Comparison of ENCODE assay signal across 7 mouse cellular contexts in genomic region chr4:46526798-46527557, GRCm38 (mm10). TPM values are rescaled to one million over a fixed set of nuclear protein-coding genes. Genes with fewer than 3 reads are reported as not detected.
DNase-seq lines count a peak whose midpoint lies in the region; ATAC-seq and TF ChIP-seq lines count a peak whose summit lies in the region.

No protein-coding gene starts in this region.

- no peak overlapping the region for H3K9ac ChIP-seq in limb, embryonic 11.5 days (ENCODE audit: low read length)
- 0 out of 2 replicates have a peak overlapping the region, but pooled peaks have one; percentile 13 for H3K9ac ChIP-seq in neural tube, embryonic 12.5 days

- no peak overlapping the region for H3K27ac ChIP-seq in thymus, adult 2 months (ENCODE audit: control insufficient read depth, insufficient read depth, low read length)
- H3K27ac ChIP-seq in embryonic fibroblast, embryonic 13.5 days (ENCODE audit: insufficient read depth, low read length): no peak overlapping the region
- H3K27ac ChIP-seq in limb, embryonic 11.5 days (replicated peaks; ENCODE audit: low read depth, low read length): no peak overlapping the region
- H3K27ac ChIP-seq in neural tube, embryonic 12.5 days: no peak overlapping the region

- TF ChIP-seq POLR2A in thymus, adult 2 months (IDR thresholded peaks at IDR 0.05; ENCODE audit: control insufficient read depth, extremely low read depth, insufficient read depth, low read length, poor library complexity): no peak
- TF ChIP-seq POLR2A in embryonic fibroblast, embryonic 13.5 days (IDR thresholded peaks at IDR 0.05; ENCODE audit: low read depth, low read length): no peak

- 71% methylated on average over 17 of the region's 17 CpGs for WGBS in thymus, adult 2 months
- WGBS in limb, embryonic 11.5 days: 28% methylated on average over 17 of the region's 17 CpGs
- WGBS in neural tube, embryonic 12.5 days: 32% methylated on average over 17 of the region's 17 CpGs

- TF ChIP-seq CTCF in thymus, adult 2 months (IDR thresholded peaks at IDR 0.05; ENCODE audit: borderline replicate concordance, control insufficient read depth, extremely low read depth, insufficient read depth, low read length, poor library complexity): no peak
- peak; percentile 32; the same call in 1 of the 2 replicates for TF ChIP-seq CTCF in embryonic fibroblast, embryonic 13.5 days (IDR thresholded peaks at IDR 0.05; ENCODE audit: borderline replicate concordance, insufficient read depth, low read length)

- H3K36me3 ChIP-seq in thymus, adult 2 months (ENCODE audit: control insufficient read depth, insufficient read depth, low read length): peaks cover 15% of the 10 kb centered on the region
- no peaks in the 10 kb centered on the region for H3K36me3 ChIP-seq in limb, embryonic 11.5 days (ENCODE audit: control insufficient read depth, insufficient read depth, low read length)
- H3K36me3 ChIP-seq in neural tube, embryonic 12.5 days: no peaks in the 10 kb centered on the region

- H3K4me1 ChIP-seq in thymus, adult 2 months (replicated peaks; ENCODE audit: control insufficient read depth, insufficient read depth, low read length): peaks cover 32% of the 10 kb centered on the region
- no peaks in the 10 kb centered on the region for H3K4me1 ChIP-seq in embryonic fibroblast, embryonic 13.5 days (ENCODE audit: control insufficient read depth, insufficient read depth, low read length)
- no peaks in the 10 kb centered on the region for H3K4me1 ChIP-seq in limb, embryonic 11.5 days (ENCODE audit: control insufficient read depth, insufficient read depth, low read length)
- peaks cover 6% of the 10 kb centered on the region; the same call in 1 of the 2 replicates for H3K4me1 ChIP-seq in neural tube, embryonic 12.5 days

- DNase-seq in thymus, adult 2 months: peak; percentile 37
- DNase-seq in thymus, adult 18-20 months: no peak
- DNase-seq in limb, embryonic 11.5 days (ENCODE audit: low spot score): no peak
- DNase-seq in right cerebral cortex, postnatal 10 days (ENCODE audit: low spot score in 2 of 2): no peak
- no peak for DNase-seq in embryo, embryonic 11 days

- H3K4me3 ChIP-seq in thymus, adult 2 months (ENCODE audit: control insufficient read depth, insufficient read depth, low read length): no peak overlapping the region
- H3K4me3 ChIP-seq in embryonic fibroblast, embryonic 13.5 days (ENCODE audit: insufficient read depth, low read length): peak overlapping the region; percentile 25; the same call in 1 of the 2 replicates
- no peak overlapping the region for H3K4me3 ChIP-seq in limb, embryonic 11.5 days (ENCODE audit: low read depth, low read length)
- H3K4me3 ChIP-seq in neural tube, embryonic 12.5 days: peak overlapping the region; percentile 18

- peak overlapping the region; percentile 41 for H3K4me2 ChIP-seq in limb, embryonic 11.5 days (ENCODE audit: low read depth, severe bottlenecking)
- peak overlapping the region; percentile 60 for H3K4me2 ChIP-seq in neural tube, embryonic 12.5 days (replicated peaks)

- no peaks in the 10 kb centered on the region for H3K9me3 ChIP-seq in limb, embryonic 11.5 days (ENCODE audit: control insufficient read depth, low read length)
- no peaks in the 10 kb centered on the region for H3K9me3 ChIP-seq in neural tube, embryonic 12.5 days

- no peak for ATAC-seq in limb, embryonic 11.5 days (ENCODE audit: insufficient number of reproducible peaks, low FRiP score, low TSS enrichment, low read depth)
- 0 out of 2 replicates have a peak, but pooled peaks have one; percentile 56 for ATAC-seq in neural tube, embryonic 12.5 days (ENCODE audit: low FRiP score, low read depth)

- no peaks in the 10 kb centered on the region for H3K27me3 ChIP-seq in thymus, adult 2 months (ENCODE audit: control insufficient read depth, insufficient read depth, low read length)
- H3K27me3 ChIP-seq in limb, embryonic 11.5 days (ENCODE audit: control insufficient read depth, insufficient read depth, low read length): no peaks in the 10 kb centered on the region
- no peaks in the 10 kb centered on the region; the same call in 1 of the 2 replicates for H3K27me3 ChIP-seq in neural tube, embryonic 12.5 days (replicated peaks)

RNA-seq across cellular contexts. Expression of gene Trim14, which starts 9.0 kb away (rescaled TPM):
- polyA plus RNA-seq in thymus, adult 2 months (2012; rRNA removed): 27.3 and 38.2 TPM in 2 replicates
- 0.93 TPM in 1 of 2 replicates, not detected in the other for polyA plus RNA-seq in embryonic fibroblast, embryonic 13.5 days (2011; ENCODE audit: insufficient read length, low read depth, missing spikeins)
- 0.36 and 0.95 TPM in 2 replicates for polyA plus RNA-seq in limb, embryonic 11.5 days (2014; fragmentation: Nextera tagmentation; extraction: Ambion mirVana)
- 0.66 and 0.72 TPM in 2 replicates for polyA plus RNA-seq in neural tube, embryonic 12.5 days (2016; fragmentation: Nextera tagmentation; extraction: Ambion mirVana)

RNA-seq across cellular contexts. Expression of gene Nans, which starts 37.9 kb away (rescaled TPM):
- polyA plus RNA-seq in thymus, adult 2 months (2012; rRNA removed): 52.3 and 53.4 TPM in 2 replicates
- 89.9 and 92.1 TPM in 2 replicates for polyA plus RNA-seq in embryonic fibroblast, embryonic 13.5 days (2011; ENCODE audit: insufficient read length, low read depth, missing spikeins)
- polyA plus RNA-seq in limb, embryonic 11.5 days (2014; fragmentation: Nextera tagmentation; extraction: Ambion mirVana): 94.8 and 98.0 TPM in 2 replicates
- 65.4 and 70.7 TPM in 2 replicates for polyA plus RNA-seq in neural tube, embryonic 12.5 days (2016; fragmentation: Nextera tagmentation; extraction: Ambion mirVana)

Comparison
In these comparisons a context has a peak if more than half of its experiments do, and no peak if none do; other contexts are left out.
1. H3K4me3 ChIP-seq: peak in embryonic fibroblast, embryonic 13.5 days (single experiment) and neural tube, embryonic 12.5 days (single experiment); none in thymus, adult 2 months (single experiment) and limb, embryonic 11.5 days (single experiment).
2. RNA of gene Trim14, which starts 9.0 kb away (polyA plus RNA-seq): 27.3 to 38.2 TPM in thymus, adult 2 months; 0.93 TPM in embryonic fibroblast, embryonic 13.5 days, 0.66 to 0.72 TPM in neural tube, embryonic 12.5 days and 0.36 to 0.95 TPM in limb, embryonic 11.5 days; every median in the first group is over 10 times any median in the second.